Mouse (Mus musculus) cerebellum, adult 11-12 months (tissue): ENCODE measurements around the gene Gm9887.
A peak's percentile ranks its signal among the peaks of the same experiment; 100 is the strongest.
"Not testable (repeated sequence)": the region's sequence is repeated elsewhere in the genome, so short reads cannot be mapped to it uniquely, and the experiment has no call there.

ENCODE experiments used
- DNase-seq: peaks from one replicate; pipeline ENCODE4 v3.0.0; 2022

Gene Gm9887

GRCm38 (mm10) chr12:69371854-69372671 is at the start of gene Gm9887, which contains the start of gene Arf6:
Gene Gm9887, minus strand, starts transcription at chr12:69372458.
Gene Arf6, plus strand, starts transcription at chr12:69372150.
- peak; percentile 98 for DNase-seq

GRCm38 (mm10) chr12:69420716-69421115 is 48.5 kb upstream of the Gm9887 start:
- no peak for DNase-seq

GRCm38 (mm10) chr12:69419606-69420005 is 47.3 kb upstream of the Gm9887 start:
- no peak for DNase-seq

- DNase-seq, result no peak
Measured at GRCm38 (mm10) chr12:69419017-69419605, 46.9 kb upstream of the Gm9887 start.

- no peak for DNase-seq
Measured at GRCm38 (mm10) chr12:69418606-69419005, 46.3 kb upstream of the Gm9887 start.

GRCm38 (mm10) chr12:69417701-69418291 is 45.5 kb upstream of the Gm9887 start:
- DNase-seq, result peak; percentile 91

GRCm38 (mm10) chr12:69416793-69417192 is 44.5 kb upstream of the Gm9887 start:
- no peak for DNase-seq

- DNase-seq, result no peak
Measured at GRCm38 (mm10) chr12:69414826-69415572, 42.7 kb upstream of the Gm9887 start.

- DNase-seq, result no peak
Measured at GRCm38 (mm10) chr12:69413303-69413702, 41.0 kb upstream of the Gm9887 start.

- DNase-seq, result no peak
Measured at GRCm38 (mm10) chr12:69411936-69412335, 39.7 kb upstream of the Gm9887 start.

GRCm38 (mm10) chr12:69410767-69411166 is 38.5 kb upstream of the Gm9887 start:
- DNase-seq, result no peak

- no peak for DNase-seq
Measured at GRCm38 (mm10) chr12:69402594-69403167, 30.4 kb upstream of the Gm9887 start.

- no peak for DNase-seq
Measured at GRCm38 (mm10) chr12:69402100-69402499, 29.8 kb upstream of the Gm9887 start.

- DNase-seq, result no peak
Measured at GRCm38 (mm10) chr12:69400871-69401286, 28.6 kb upstream of the Gm9887 start.

- no peak for DNase-seq
Measured at GRCm38 (mm10) chr12:69400367-69400766, 28.1 kb upstream of the Gm9887 start.

GRCm38 (mm10) chr12:69394456-69394855 is 22.2 kb upstream of the Gm9887 start:
- DNase-seq, result peak; percentile 95

GRCm38 (mm10) chr12:69393076-69393475 is 20.8 kb upstream of the Gm9887 start:
- DNase-seq, result no peak

- no peak for DNase-seq
Measured at GRCm38 (mm10) chr12:69390000-69390698, 17.9 kb upstream of the Gm9887 start.

GRCm38 (mm10) chr12:69389273-69389938 is 17.1 kb upstream of the Gm9887 start:
- DNase-seq, result no peak

GRCm38 (mm10) chr12:69388321-69388869 is 16.1 kb upstream of the Gm9887 start:
- DNase-seq, result no peak

- DNase-seq, result not testable (repeated sequence)
Measured at GRCm38 (mm10) chr12:69386281-69386732, 14.0 kb upstream of the Gm9887 start.
